In genomic region chr13:73160289-73160688, GRCm38 (mm10) we compare ENCODE assay signal across 9 mouse cellular contexts.
DNase-seq lines count a peak whose midpoint lies in the region; ATAC-seq and TF ChIP-seq lines count a peak whose summit lies in the region.
"Had no signal": no experiment of that assay in that cellular context is flagged by ENCODE, and none has a peak within 500 bp of the region (broad histone marks: within the 10 kb centered on the region; RNA-seq: fewer than 3 reads in every experiment).

No protein-coding gene starts in this region.

- H3K9ac ChIP-seq in forebrain, embryonic 15.5 days (replicated peaks): peak overlapping the region; percentile 25; the same call in 1 of the 2 replicates
- H3K9ac ChIP-seq in liver, embryonic 15.5 days: no peak overlapping the region
- H3K9ac ChIP-seq in neural tube, embryonic 15.5 days (replicated peaks): peak overlapping the region; percentile 22

- intact Hi-C loops in heart, postnatal 10 days (cut with DNase I): loop anchor here (1.0 kb wide), 2 partner anchors 150 to 245 kb away; no protein-coding TSS in a partner anchor

- ATAC-seq in forebrain, embryonic 15.5 days (replicated peaks): peak; percentile 96
- ATAC-seq in liver, embryonic 15.5 days (ENCODE audit: insufficient read depth): no peak
- peak; percentile 94 for ATAC-seq in neural tube, embryonic 15.5 days (ENCODE audit: low FRiP score)

- peak; percentile 54 for DNase-seq in cerebellum, adult 11 months
- DNase-seq in heart, postnatal 10 days: peak; percentile 88
- peak; percentile 93 to 94 for DNase-seq in kidney, postnatal 4 days
- DNase-seq in thymus, postnatal 0 days (ENCODE audit: low spot score): peak; percentile 50

- WGBS in forebrain, embryonic 15.5 days: under 1% methylated on average over 22 of the region's 22 CpGs
- WGBS in liver, embryonic 15.5 days (ENCODE audit: insufficient replicate concordance): 2% methylated on average over 22 of the region's 22 CpGs
- under 1% methylated on average over 22 of the region's 22 CpGs for WGBS in neural tube, embryonic 15.5 days

- peak overlapping the region; percentile 82 for H3K4me3 ChIP-seq in E14TG2a.4 (replicated peaks; ENCODE audit: low read length)
- H3K4me3 ChIP-seq in forebrain, embryonic 15.5 days: peak overlapping the region; percentile 43
- H3K4me3 ChIP-seq in liver, embryonic 15.5 days (replicated peaks): 0 out of 2 replicates have a peak overlapping the region, but pooled peaks have one; percentile 6
- peak overlapping the region; percentile 40 for H3K4me3 ChIP-seq in neural tube, embryonic 15.5 days (replicated peaks)
- H3K4me3 ChIP-seq: erythroblast, embryonic 14.5 days had no signal

- peak; percentile 48 for TF ChIP-seq CTCF in E14TG2a.4 (conservative IDR thresholded peaks at IDR 0.05; ENCODE audit: low read length)

- H3K4me2 ChIP-seq in forebrain, embryonic 15.5 days (replicated peaks): peak overlapping the region; percentile 67
- H3K4me2 ChIP-seq in liver, embryonic 15.5 days: peak overlapping the region; percentile 47
- H3K4me2 ChIP-seq in neural tube, embryonic 15.5 days: peak overlapping the region; percentile 78

- peaks cover 22% of the 10 kb centered on the region for H3K27me3 ChIP-seq in E14TG2a.4 (ENCODE audit: insufficient read depth, low read length)
- no peaks in the 10 kb centered on the region for H3K27me3 ChIP-seq in forebrain, embryonic 15.5 days
- no peaks in the 10 kb centered on the region for H3K27me3 ChIP-seq in liver, embryonic 15.5 days
- H3K27me3 ChIP-seq in neural tube, embryonic 15.5 days (replicated peaks): peaks cover 11% of the 10 kb centered on the region; the same call in 1 of the 2 replicates

- no peaks in the 10 kb centered on the region for H3K36me3 ChIP-seq in E14TG2a.4 (ENCODE audit: insufficient read depth, low read length)
- H3K36me3 ChIP-seq in forebrain, embryonic 15.5 days: no peaks in the 10 kb centered on the region
- H3K36me3 ChIP-seq in liver, embryonic 15.5 days (replicated peaks): no peaks in the 10 kb centered on the region
- no peaks in the 10 kb centered on the region for H3K36me3 ChIP-seq in neural tube, embryonic 15.5 days

- no peaks in the 10 kb centered on the region for H3K9me3 ChIP-seq in E14TG2a.4 (ENCODE audit: low read length)
- H3K9me3 ChIP-seq in forebrain, embryonic 15.5 days: no peaks in the 10 kb centered on the region
- H3K9me3 ChIP-seq in liver, embryonic 15.5 days (replicated peaks): no peaks in the 10 kb centered on the region
- no peaks in the 10 kb centered on the region for H3K9me3 ChIP-seq in neural tube, embryonic 15.5 days (replicated peaks)

- no peak overlapping the region for H3K27ac ChIP-seq in forebrain, embryonic 15.5 days (replicated peaks)
- H3K27ac ChIP-seq in liver, embryonic 15.5 days (replicated peaks): no peak overlapping the region
- H3K27ac ChIP-seq in neural tube, embryonic 15.5 days (replicated peaks): no peak overlapping the region

- H3K4me1 ChIP-seq in E14TG2a.4 (replicated peaks; ENCODE audit: low read depth, low read length): peaks cover 14% of the 10 kb centered on the region
- peaks cover 18% of the 10 kb centered on the region for H3K4me1 ChIP-seq in forebrain, embryonic 15.5 days
- H3K4me1 ChIP-seq in liver, embryonic 15.5 days (replicated peaks): no peaks in the 10 kb centered on the region
- H3K4me1 ChIP-seq in neural tube, embryonic 15.5 days: peaks cover 13% of the 10 kb centered on the region

Comparison
In these comparisons a context has a peak if more than half of its experiments do, and no peak if none do; other contexts are left out.
1. H3K4me3 ChIP-seq: peak in every context shown above with its lines; median percentile 82 in E14TG2a.4; 43 in forebrain, embryonic 15.5 days; 40 in neural tube, embryonic 15.5 days; 6 in liver, embryonic 15.5 days.